Comparison of ENCODE assay signal across 16 mouse cellular contexts in the genomic region with DNA sequence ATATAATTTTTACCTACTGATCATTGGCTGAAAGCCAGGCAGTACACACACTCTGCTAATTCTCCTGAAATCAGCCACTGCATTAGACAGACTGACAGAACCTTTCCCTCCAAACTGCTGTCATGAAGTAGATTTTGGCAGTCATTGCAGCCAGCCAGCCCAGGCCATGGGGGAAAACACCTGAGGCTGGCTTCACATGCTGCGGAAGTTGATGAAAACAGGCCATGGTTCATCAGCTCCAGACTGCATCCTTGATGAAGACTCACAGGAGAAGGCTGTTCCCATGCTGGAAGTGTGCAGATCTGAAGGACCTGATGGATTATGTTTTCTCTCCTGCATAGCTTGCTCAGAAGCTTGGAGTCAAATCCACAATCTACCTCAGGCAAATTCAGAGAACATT.
DNase-seq lines count a peak whose midpoint lies in the region; ATAC-seq and TF ChIP-seq lines count a peak whose summit lies in the region.
"Had no signal": no experiment of that assay in that cellular context is flagged by ENCODE, and none has a peak within 500 bp of the region (broad histone marks: within the 10 kb centered on the region; RNA-seq: fewer than 3 reads in every experiment).

No protein-coding gene starts in this region.

- H3K27ac ChIP-seq in embryonic facial prominence, embryonic 12.5 days: no peak overlapping the region
- H3K27ac ChIP-seq in embryonic facial prominence, embryonic 10.5 days (replicated peaks): no peak overlapping the region
- no peak overlapping the region for H3K27ac ChIP-seq in hindbrain, postnatal 0 days
- H3K27ac ChIP-seq in hindbrain, embryonic 10.5 days: no peak overlapping the region
- H3K27ac ChIP-seq in CH12.LX (ENCODE audit: insufficient read depth, low read depth): no peak overlapping the region
- H3K27ac ChIP-seq: forebrain, embryonic 15.5 days; heart, embryonic 10.5 days; heart, embryonic 15.5 days had no signal

- H3K9ac ChIP-seq in embryonic facial prominence, embryonic 12.5 days: no peak overlapping the region
- no peak overlapping the region for H3K9ac ChIP-seq in hindbrain, postnatal 0 days (replicated peaks; ENCODE audit: low read length)
- H3K9ac ChIP-seq in CH12.LX (ENCODE audit: insufficient read depth, low read depth): no peak overlapping the region
- H3K9ac ChIP-seq: forebrain, embryonic 15.5 days; heart, embryonic 15.5 days had no signal

- no peak overlapping the region for H3K4me3 ChIP-seq in embryonic facial prominence, embryonic 12.5 days
- H3K4me3 ChIP-seq in embryonic facial prominence, embryonic 10.5 days: no peak overlapping the region
- H3K4me3 ChIP-seq in hindbrain, postnatal 0 days (ENCODE audit: low read length): no peak overlapping the region
- H3K4me3 ChIP-seq in hindbrain, embryonic 10.5 days: no peak overlapping the region
- no peak overlapping the region for H3K4me3 ChIP-seq in CH12.LX (replicated peaks in 1 of 3; ENCODE audit: low read depth in 2 of 3, low read length in 2 of 3, poor library complexity in 1 of 3)
- H3K4me3 ChIP-seq: forebrain, embryonic 15.5 days; heart, embryonic 10.5 days; heart, embryonic 15.5 days had no signal

- no peaks in the 10 kb centered on the region for H3K4me1 ChIP-seq in embryonic facial prominence, embryonic 12.5 days
- H3K4me1 ChIP-seq in embryonic facial prominence, embryonic 10.5 days: no peaks in the 10 kb centered on the region
- no peaks in the 10 kb centered on the region for H3K4me1 ChIP-seq in hindbrain, postnatal 0 days (ENCODE audit: insufficient read depth, low read length)
- H3K4me1 ChIP-seq in hindbrain, embryonic 10.5 days (replicated peaks): no peaks in the 10 kb centered on the region
- H3K4me1 ChIP-seq in CH12.LX (ENCODE audit: control insufficient read depth in 1 of 2, insufficient read depth in 2 of 2): peaks cover 17 to 59% of the 10 kb centered on the region in 2 experiments
- H3K4me1 ChIP-seq: forebrain, embryonic 15.5 days had no signal

- TF ChIP-seq POLR2A in CH12.LX (IDR thresholded peaks at IDR 0.05; ENCODE audit: low read depth, low read length): no peak

- no peaks in the 10 kb centered on the region for H3K27me3 ChIP-seq in embryonic facial prominence, embryonic 12.5 days
- no peaks in the 10 kb centered on the region for H3K27me3 ChIP-seq in embryonic facial prominence, embryonic 10.5 days (replicated peaks; ENCODE audit: low read depth, poor library complexity, severe bottlenecking)
- H3K27me3 ChIP-seq in hindbrain, postnatal 0 days (ENCODE audit: insufficient read depth, low read length): no peaks in the 10 kb centered on the region
- no peaks in the 10 kb centered on the region for H3K27me3 ChIP-seq in hindbrain, embryonic 10.5 days (ENCODE audit: insufficient read depth, poor library complexity, severe bottlenecking)
- H3K27me3 ChIP-seq in CH12.LX (replicated peaks): no peaks in the 10 kb centered on the region
- H3K27me3 ChIP-seq: forebrain, embryonic 15.5 days; heart, embryonic 15.5 days had no signal

- H3K79me2 ChIP-seq in CH12.LX (replicated peaks; ENCODE audit: control insufficient read depth, extremely low read depth, insufficient read depth, poor library complexity, severe bottlenecking): no peaks in the 10 kb centered on the region

- TF ChIP-seq CTCF in hindbrain, postnatal 0 days (IDR thresholded peaks at IDR 0.05; ENCODE audit: low read depth): no peak
- no peak for TF ChIP-seq CTCF in CH12.LX (conservative IDR thresholded peaks at IDR 0.05 in 1 of 2, IDR thresholded peaks at IDR 0.05 in 1 of 2; ENCODE audit: low read depth in 2 of 2, low read length in 2 of 2)

- ATAC-seq in embryonic facial prominence, embryonic 12.5 days (ENCODE audit: insufficient number of reproducible peaks, insufficient read depth, low FRiP score, low TSS enrichment): peak; percentile 47; the same call in 1 of the 2 replicates
- ATAC-seq in hindbrain, postnatal 0 days: 0 out of 2 replicates have a peak, but pooled peaks have one; percentile 24
- ATAC-seq: forebrain, embryonic 15.5 days; intestine, embryonic 16.5 days had no signal

- H3K9me3 ChIP-seq in embryonic facial prominence, embryonic 12.5 days: no peaks in the 10 kb centered on the region
- no peaks in the 10 kb centered on the region for H3K9me3 ChIP-seq in embryonic facial prominence, embryonic 10.5 days
- no peaks in the 10 kb centered on the region for H3K9me3 ChIP-seq in hindbrain, postnatal 0 days (ENCODE audit: low read length)
- H3K9me3 ChIP-seq in hindbrain, embryonic 10.5 days: no peaks in the 10 kb centered on the region
- H3K9me3 ChIP-seq in CH12.LX (replicated peaks; ENCODE audit: low read length): no peaks in the 10 kb centered on the region
- H3K9me3 ChIP-seq: forebrain, embryonic 15.5 days; G1E; heart, embryonic 10.5 days; heart, embryonic 15.5 days had no signal

- H3K36me3 ChIP-seq in embryonic facial prominence, embryonic 12.5 days: no peaks in the 10 kb centered on the region
- no peaks in the 10 kb centered on the region for H3K36me3 ChIP-seq in embryonic facial prominence, embryonic 10.5 days (replicated peaks)
- H3K36me3 ChIP-seq in hindbrain, postnatal 0 days (ENCODE audit: insufficient read depth, low read length): no peaks in the 10 kb centered on the region
- H3K36me3 ChIP-seq in hindbrain, embryonic 10.5 days: no peaks in the 10 kb centered on the region
- no peaks in the 10 kb centered on the region for H3K36me3 ChIP-seq in CH12.LX (replicated peaks in 1 of 2; ENCODE audit: control insufficient read depth in 1 of 2, insufficient read depth in 1 of 2, low read length in 1 of 2)
- H3K36me3 ChIP-seq: forebrain, embryonic 15.5 days; G1E; heart, embryonic 10.5 days; heart, embryonic 15.5 days had no signal

- WGBS in embryonic facial prominence, embryonic 12.5 days: 76% methylated on average over 1 of the region's 1 CpGs
- WGBS in embryonic facial prominence, embryonic 10.5 days: 85% methylated on average over 1 of the region's 1 CpGs
- 65% methylated on average over 1 of the region's 1 CpGs for WGBS in hindbrain, postnatal 0 days
- 93% methylated on average over 1 of the region's 1 CpGs for WGBS in hindbrain, embryonic 10.5 days

- TF ChIP-seq EP300 in CH12.LX (IDR thresholded peaks at IDR 0.05; ENCODE audit: low read length): peak; percentile 43; the same call in 1 of the 2 replicates

- dilution Hi-C loops in CH12.LX (cut with MboI; ENCODE audit: extremely low pct_ligation_motif_present, extremely low pct_unique_long_range_greater_than_20kb, low sequenced_read_pairs): no loop called here

- in situ Hi-C loops in CH12.LX (cut with MboI; ENCODE audit: low pct_ligation_motif_present, low pct_unique_long_range_greater_than_20kb, low sequenced_read_pairs): no loop called here

- TF ChIP-seq RAD21 in CH12.LX (IDR thresholded peaks at IDR 0.05; ENCODE audit: low read depth, low read length): no peak

- no peak for DNase-seq in embryonic facial prominence, embryonic 10.5 days (ENCODE audit: low spot score)
- peak; percentile 16 for DNase-seq in hindbrain, postnatal 0 days (ENCODE audit: low spot score)
- no peak for DNase-seq in hindbrain, embryonic 10.5 days (ENCODE audit: low spot score)
- DNase-seq in CH12.LX (ENCODE audit: extremely low read depth): peak; percentile 62
- no peak for DNase-seq in MN1 (ENCODE audit: low spot score)
- DNase-seq: adrenal gland, postnatal 14 days; gastrocnemius, postnatal 36 days; heart, adult 18-20 months; heart, postnatal 14 days; kidney, adult 2 months had no signal

- no peak overlapping the region for H3K4me2 ChIP-seq in embryonic facial prominence, embryonic 12.5 days (replicated peaks)
- no peak overlapping the region for H3K4me2 ChIP-seq in hindbrain, postnatal 0 days (ENCODE audit: low read depth, low read length)
- H3K4me2 ChIP-seq in CH12.LX (ENCODE audit: insufficient read depth, low read depth, poor library complexity, severe bottlenecking): 0 out of 2 replicates have a peak overlapping the region, but pooled peaks have one; percentile 61
- H3K4me2 ChIP-seq: forebrain, embryonic 15.5 days; heart, embryonic 15.5 days had no signal

TF ChIP-seq in CH12.LX, 34 proteins besides CTCF, POLR2A, EP300 and RAD21:
- TF ChIP-seq MEF2A (IDR thresholded peaks at IDR 0.05; ENCODE audit: borderline replicate concordance, low read depth, low read length) (no peak), ETS1 (conservative IDR thresholded peaks at IDR 0.05; ENCODE audit: low read depth, low read length) (0 out of 2 replicates have a peak, but pooled peaks have one; percentile 33), TBP (conservative IDR thresholded peaks at IDR 0.05; ENCODE audit: low read depth, low read length) (0 out of 2 replicates have a peak, but pooled peaks have one; percentile 47), MXI1 (IDR thresholded peaks at IDR 0.05; ENCODE audit: low read depth, low read length) (peak; percentile 27; the same call in 1 of the 2 replicates), NELFE (IDR thresholded peaks at IDR 0.05; ENCODE audit: low read depth, low read length) (no peak), MAX (IDR thresholded peaks at IDR 0.05; ENCODE audit: low read length) (peak; percentile 70; the same call in 1 of the 2 replicates), BHLHE40 (IDR thresholded peaks at IDR 0.05; ENCODE audit: low read depth, low read length) (peak; percentile 23), USF2 (conservative IDR thresholded peaks at IDR 0.05; ENCODE audit: low read depth, low read length) (no peak)

Comparison
In these comparisons a context has a peak if more than half of its experiments do, and no peak if none do; other contexts are left out.
1. DNase-seq: peak in hindbrain, postnatal 0 days (single experiment) and CH12.LX (single experiment); none in embryonic facial prominence, embryonic 10.5 days (single experiment), hindbrain, embryonic 10.5 days (single experiment) and MN1 (single experiment).